20 mouse cellular contexts compared by ENCODE assay signal in the genomic region with DNA sequence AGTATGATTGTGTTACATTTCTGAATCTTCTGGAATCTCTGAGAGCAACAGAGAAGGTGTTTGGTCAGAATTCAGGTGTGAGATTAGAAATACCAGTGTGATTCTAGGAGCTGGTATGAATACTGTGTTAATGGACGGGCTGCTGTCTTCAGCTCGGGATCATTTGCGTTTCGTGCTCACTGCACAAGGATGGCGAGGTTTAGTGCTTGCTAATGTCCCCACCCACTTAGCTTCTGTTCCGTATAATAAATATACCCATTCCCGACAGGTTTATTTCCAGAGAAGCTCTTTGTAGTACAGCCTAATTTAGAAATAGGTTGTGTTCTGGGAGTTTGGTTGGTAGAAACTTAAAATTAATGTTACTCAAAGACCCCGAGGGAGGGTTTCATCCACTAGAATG.
DNase-seq lines count a peak whose midpoint lies in the region; ATAC-seq lines count a peak whose summit lies in the region.
"Had no signal": no experiment of that assay in that cellular context is flagged by ENCODE, and none has a peak within 500 bp of the region (broad histone marks: within the 10 kb centered on the region; RNA-seq: fewer than 3 reads in every experiment).

No protein-coding gene starts in this region.

- ATAC-seq in frontal cortex, adult (ENCODE audit: low TSS enrichment), result peak; percentile 69
- ATAC-seq: activated CD4-positive, CD25-positive, alpha-beta regulatory T cell, adult 4 months; CD4-positive, CD25-positive, alpha-beta regulatory T cell, adult 4 months; Patski had no signal

- no peak for DNase-seq in frontal cortex, postnatal 36 days (ENCODE audit: low spot score in 2 of 2)
- DNase-seq in brain, adult 2 months (ENCODE audit: low read depth, low spot score), result peak; percentile 60
- peak; percentile 55 for DNase-seq in telencephalon, adult 2 months (ENCODE audit: low read depth, low spot score)
- DNase-seq in thymus, postnatal 25 days, result no peak
- DNase-seq in spleen, postnatal 36 days (ENCODE audit: low spot score in 2 of 2), result no peak
- DNase-seq: adrenal gland, adult 2 months; adrenal gland, adult 8-10 months; adrenal gland, postnatal 10 days; adrenal gland, postnatal 14 days; adrenal gland, postnatal 25 days; adrenal gland, postnatal 36 days; B cell, adult 2 months; cerebellum, adult 11 months; cerebellum, adult 11-12 months; cerebellum, adult 18-20 months; cerebellum, adult 2 months had no signal

Comparison
In these comparisons a context has a peak if more than half of its experiments do, and no peak if none do; other contexts are left out.
1. DNase-seq: peak in brain, adult 2 months (single experiment) and telencephalon, adult 2 months (single experiment); none in frontal cortex, postnatal 36 days (0 of 2), thymus, postnatal 25 days (single experiment) and spleen, postnatal 36 days (0 of 2).